Mouse (Mus musculus) limb, embryonic 10.5 days (tissue): ENCODE measurements around the gene BC005561. TPM values are rescaled to one million over a fixed set of nuclear protein-coding genes. Genes with fewer than 3 reads are reported as not detected.
A peak's percentile ranks its signal among the peaks of the same experiment; 100 is the strongest.

Experiments used
- DNase-seq: peaks from one replicate; pipeline ENCODE4 v3.0.0-alpha.2; 2017; ENCODE audit warnings: low spot score
- H3K27ac ChIP-seq: fragments of 300-500 bp; sonication (generic); 2 replicates; pipeline ENCODE4 v1.5.1; 2016; ENCODE audit warnings: mild to moderate bottlenecking
- H3K27me3 ChIP-seq: fragments of 300-500 bp; sonication (generic); 2 replicates; pipeline ENCODE4 v1.6.1; 2016; ENCODE audit warnings: low read depth, mild to moderate bottlenecking; ENCODE audit not compliant: poor library complexity, severe bottlenecking
- H3K36me3 ChIP-seq: fragments of 300-500 bp; sonication (generic); 2 replicates; pipeline ENCODE4 v1.6.1; 2016; ENCODE audit warnings: mild to moderate bottlenecking, moderate library complexity
- H3K4me1 ChIP-seq: fragments of 300-500 bp; sonication (generic); 2 replicates; pipeline ENCODE4 v1.6.1; 2016
- H3K4me3 ChIP-seq: fragments of 300-500 bp; sonication (generic); 2 replicates; pipeline ENCODE4 v1.5.1; 2016; ENCODE audit warnings: mild to moderate bottlenecking, moderate library complexity
- H3K9me3 ChIP-seq: fragments of 300-500 bp; sonication (generic); replicated peaks from 2 replicates; pipeline ENCODE4 v1.6.1; 2016; ENCODE audit warnings: mild to moderate bottlenecking
- WGBS: fragments of 180-500 bp; shearing (Covaris S2); methylation state at CpG from one replicate; pipeline ENCODE4 v1.1.7; 2016; 5-methylcytosine and 5-hydroxymethylcytosine counted together
- polyA plus RNA-seq: library from polyadenylated mRNA; unstranded; fragments of >200 nt; fragmentation: Nextera tagmentation; extraction: Ambion mirVana; gene quantifications from 2 replicates; pipeline ENCODE4 v1.2.1, GENCODE M21; 2016

The BC005561 gene
- 12.1 and 14.6 TPM in 2 replicates for polyA plus RNA-seq

DNA sequence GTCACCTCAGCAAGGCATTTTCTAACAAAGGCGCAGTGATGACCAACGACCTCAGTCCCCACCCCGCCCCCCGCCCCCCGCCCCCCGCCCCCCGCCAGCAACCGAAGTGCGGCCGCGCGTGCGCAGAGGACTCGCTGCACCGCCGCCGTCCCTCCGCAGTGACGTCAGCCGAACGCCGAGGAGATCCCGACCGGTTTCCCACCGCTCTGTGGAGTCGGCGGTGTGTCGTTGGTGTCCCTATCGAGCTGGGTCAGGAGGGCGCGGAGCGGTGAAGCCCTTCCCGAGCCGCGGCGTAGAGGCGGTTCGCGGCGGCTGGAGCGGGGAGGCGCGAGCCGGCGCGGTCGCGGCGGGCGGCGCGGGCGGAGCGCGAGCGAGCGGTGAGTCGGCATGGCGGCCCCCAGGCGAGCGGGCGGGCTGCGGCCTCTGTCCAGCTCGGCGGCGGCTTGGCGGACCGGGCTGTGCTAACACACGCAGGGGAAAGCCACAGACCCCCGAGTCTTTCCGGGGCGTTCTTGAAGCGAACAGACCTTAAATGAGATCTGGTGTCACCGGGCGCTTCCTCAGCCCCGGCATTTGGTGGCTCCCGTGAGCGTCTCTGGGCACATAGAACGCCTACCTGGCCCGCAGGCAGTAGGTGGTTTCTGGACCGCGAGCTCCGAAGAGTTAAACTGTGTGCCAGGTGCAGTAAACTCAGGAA, at the start of gene BC005561:
Gene BC005561, plus strand, starts transcription at position 158 of the 697 bp plus-strand sequence.
- Histone ChIP-seq H3K4me1 (peaks cover 8% of the 10 kb centered on the region), H3K27ac (peak within 1 kb of the TSS; percentile 98), H3K36me3 (peaks cover 64% of the 10 kb centered on the region), H3K27me3 (no peaks in the 10 kb centered on the region), H3K9me3 (no peaks in the 10 kb centered on the region), H3K4me3 (peak within 1 kb of the TSS; percentile 80)
- under 1% methylated on average over 83 of the region's 83 CpGs for WGBS
- DNase-seq, result peak; percentile 94

DNA sequence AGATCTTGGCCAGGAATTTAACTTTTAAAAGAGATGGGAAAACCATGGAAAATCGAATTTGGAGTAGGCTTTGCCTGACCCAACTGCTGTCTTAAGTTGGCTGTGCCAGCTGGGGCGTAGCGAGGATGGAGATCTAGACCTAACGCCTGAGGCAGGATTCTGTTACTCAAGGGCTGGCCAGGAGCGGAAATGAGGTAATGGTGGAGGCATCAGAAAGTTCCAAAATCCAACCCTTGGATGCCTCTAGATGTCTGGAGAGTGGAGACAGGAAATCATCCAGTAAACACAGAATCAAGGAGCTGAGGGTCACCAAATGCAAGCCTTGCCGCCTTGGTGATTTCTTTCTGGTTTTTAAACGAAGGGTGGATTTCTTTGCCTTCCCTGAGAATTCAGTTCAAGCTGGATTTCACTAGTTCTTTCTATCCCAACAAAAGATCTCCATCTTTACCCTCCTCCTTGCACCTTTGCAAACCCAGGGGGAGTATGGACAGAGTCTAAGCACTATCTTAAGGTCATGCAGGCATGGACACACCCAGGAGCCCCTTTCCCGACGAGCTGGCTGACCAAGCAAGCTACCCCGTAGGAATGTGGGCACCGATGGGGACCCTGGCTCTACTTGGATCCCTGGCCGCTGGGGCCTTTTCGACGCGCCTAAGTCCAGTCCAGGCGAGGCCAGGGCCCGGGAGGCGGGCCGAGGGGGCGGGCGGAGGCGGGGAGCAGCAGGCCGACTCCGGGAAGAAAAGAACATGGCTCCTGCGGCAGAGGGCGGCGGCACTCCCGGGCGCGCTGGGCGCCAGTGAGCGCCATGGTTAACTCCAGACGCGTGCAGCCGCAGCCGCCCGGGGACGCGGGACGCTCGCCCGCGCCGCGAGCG, 49.1 kb upstream of the BC005561 start, which contains the start of gene Pkd2:
Gene Pkd2, plus strand, starts transcription at position 619 of the 874 bp plus-strand sequence.
- peaks cover 27% of the 10 kb centered on the region for H3K36me3 ChIP-seq
- peak; percentile 89 for DNase-seq
- H3K4me3 ChIP-seq, result peak within 1 kb of the TSS; percentile 85
- no peaks in the 10 kb centered on the region for H3K27me3 ChIP-seq
- peaks cover 25% of the 10 kb centered on the region for H3K4me1 ChIP-seq
- peak within 1 kb of the TSS; percentile 99 for H3K27ac ChIP-seq
- WGBS, result 12% methylated on average over 46 of the region's 46 CpGs
- H3K9me3 ChIP-seq, result 0 out of 2 replicates have a peak, but pooled peaks cover 3% of the 10 kb centered on the region

DNA sequence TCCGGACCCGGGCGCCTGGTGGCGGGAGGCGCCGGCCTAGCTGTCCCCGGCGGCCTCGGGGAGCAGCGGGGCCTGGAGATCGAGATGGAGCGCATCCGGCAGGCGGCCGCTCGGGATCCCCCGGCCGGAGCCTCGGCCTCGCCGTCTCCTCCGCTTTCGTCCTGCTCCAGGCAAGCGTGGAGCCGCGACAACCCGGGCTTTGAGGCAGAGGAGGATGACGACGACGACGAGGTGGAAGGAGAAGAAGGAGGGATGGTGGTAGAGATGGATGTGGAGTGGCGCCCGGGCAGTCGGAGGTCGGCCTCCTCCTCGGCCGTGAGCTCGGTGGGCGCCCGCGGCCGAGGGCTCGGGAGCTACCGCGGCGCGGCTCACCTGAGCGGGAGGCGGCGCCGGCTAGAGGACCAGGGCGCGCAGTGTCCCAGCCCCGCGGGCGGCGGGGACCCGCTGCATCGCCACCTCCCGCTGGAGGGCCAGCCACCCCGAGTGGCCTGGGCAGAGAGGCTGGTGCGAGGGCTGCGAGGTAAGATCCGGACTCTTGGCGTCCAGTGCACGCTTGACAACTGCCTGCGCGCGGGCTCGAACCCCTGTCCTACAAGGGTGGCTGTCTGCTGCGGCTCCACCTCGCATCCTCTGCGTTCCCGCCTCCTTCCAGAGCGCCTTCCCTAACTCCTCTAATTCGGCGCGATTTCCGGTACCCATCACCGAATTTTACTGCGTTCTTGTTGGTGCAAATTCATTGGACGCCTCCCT, 48.3 kb upstream of the BC005561 start:
- WGBS, result under 1% methylated on average over 82 of the region's 82 CpGs
- Histone ChIP-seq H3K9me3 (0 out of 2 replicates have a peak, but pooled peaks cover 3% of the 10 kb centered on the region), H3K36me3 (peaks cover 35% of the 10 kb centered on the region), H3K27me3 (no peaks in the 10 kb centered on the region), H3K4me1 (peaks cover 25% of the 10 kb centered on the region), H3K4me3 (peak overlapping the region; percentile 85), H3K27ac (peak overlapping the region; percentile 99)
- DNase-seq, result peak; percentile 82

DNA sequence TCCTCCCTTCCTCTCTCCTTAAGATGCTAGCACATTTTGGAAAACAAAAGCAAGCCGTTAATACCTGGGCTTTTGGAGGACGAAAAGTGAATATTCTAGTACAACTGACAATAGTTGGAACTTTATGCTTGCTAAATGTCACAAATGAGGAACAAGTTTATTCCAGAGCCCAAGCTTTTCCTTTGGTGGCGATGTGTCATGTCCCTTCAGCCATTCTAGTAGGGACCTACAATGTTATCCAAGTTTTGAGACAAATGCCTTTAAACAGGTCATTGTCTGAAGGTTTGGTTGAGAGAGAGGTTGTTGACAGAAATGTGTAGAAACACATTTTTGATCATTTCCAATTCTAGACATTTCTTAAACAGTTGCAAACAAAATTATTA, 47.7 kb upstream of the BC005561 start:
- Histone ChIP-seq H3K9me3 (0 out of 2 replicates have a peak, but pooled peaks cover 3% of the 10 kb centered on the region), H3K36me3 (peaks cover 41% of the 10 kb centered on the region), H3K27me3 (no peaks in the 10 kb centered on the region), H3K27ac (peak overlapping the region; percentile 99), H3K4me1 (peaks cover 25% of the 10 kb centered on the region), H3K4me3 (peak overlapping the region; percentile 85)
- WGBS, result 53% methylated on average over 3 of the region's 3 CpGs
- no peak for DNase-seq

DNA sequence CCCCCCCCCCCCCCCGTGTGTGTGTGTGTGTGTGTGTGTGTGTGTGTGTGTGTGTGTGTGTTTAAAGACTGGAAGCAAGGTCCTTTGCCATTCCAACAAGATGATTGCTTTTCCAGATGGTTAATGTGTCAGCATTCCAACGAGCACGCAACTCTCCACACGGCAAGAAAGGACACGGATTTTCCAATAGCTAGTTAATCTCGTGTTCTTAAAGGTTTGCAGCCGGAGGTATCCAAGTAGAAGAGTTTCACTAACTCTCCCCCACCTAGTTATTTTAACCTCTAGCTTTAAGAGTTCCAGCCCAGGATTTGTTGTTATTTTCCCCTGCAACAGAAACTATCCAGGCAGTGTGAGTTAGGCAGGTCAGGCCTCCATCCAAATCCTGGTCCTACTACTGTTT, 47.3 kb upstream of the BC005561 start:
- Histone ChIP-seq H3K27ac (peak overlapping the region; percentile 99; the same call in 1 of the 2 replicates), H3K4me1 (peaks cover 25% of the 10 kb centered on the region), H3K36me3 (peaks cover 45% of the 10 kb centered on the region), H3K9me3 (0 out of 2 replicates have a peak, but pooled peaks cover 3% of the 10 kb centered on the region), H3K4me3 (peak overlapping the region; percentile 85), H3K27me3 (no peaks in the 10 kb centered on the region)
- WGBS, result 62% methylated on average over 7 of the region's 7 CpGs
- peak; percentile 42 for DNase-seq

DNA sequence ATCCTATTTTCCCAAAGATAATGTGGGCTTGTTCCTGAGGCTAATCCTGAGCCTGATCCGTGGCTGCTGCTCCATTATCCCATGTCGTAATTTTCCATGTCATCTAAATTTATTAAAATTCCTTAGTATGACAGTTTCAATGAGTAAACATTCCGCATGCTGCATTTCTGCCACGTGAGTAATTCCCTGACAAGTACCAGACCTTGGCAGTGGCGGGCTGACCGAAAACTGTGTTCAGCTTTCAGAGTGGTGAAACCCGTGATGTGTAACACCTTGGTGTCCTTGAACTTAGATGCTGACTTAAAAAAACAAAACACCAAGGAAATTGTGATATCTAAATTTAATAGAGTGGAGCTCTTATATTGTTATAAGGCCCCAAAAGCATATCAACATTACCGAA, 42.9 kb upstream of the BC005561 start:
- Histone ChIP-seq H3K4me3 (no peak overlapping the region), H3K36me3 (peaks cover 77% of the 10 kb centered on the region), H3K9me3 (no peaks in the 10 kb centered on the region), H3K27ac (no peak overlapping the region), H3K4me1 (peaks cover 7% of the 10 kb centered on the region; the same call in 1 of the 2 replicates), H3K27me3 (no peaks in the 10 kb centered on the region)
- 90% methylated on average over 8 of the region's 8 CpGs for WGBS
- no peak for DNase-seq

DNA sequence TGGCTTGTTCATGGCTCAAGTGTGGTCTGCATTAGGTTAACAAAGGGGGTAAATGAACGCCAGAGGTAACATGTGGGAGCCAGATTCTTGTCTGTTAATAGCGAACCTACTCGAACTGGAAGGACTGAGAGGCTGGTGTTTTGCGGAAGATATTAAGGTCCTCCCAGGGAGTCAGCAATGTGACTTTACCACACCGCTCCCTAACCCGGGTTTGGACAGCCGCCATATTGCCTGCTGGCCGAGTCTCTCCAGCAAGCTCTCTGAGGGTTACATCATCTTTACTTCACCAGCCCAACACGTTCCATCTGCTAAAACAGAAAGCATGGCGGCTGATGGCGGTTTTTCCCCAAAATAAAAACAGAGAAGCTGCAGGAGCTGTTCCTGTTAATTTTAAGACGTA, 42.4 kb upstream of the BC005561 start:
- Histone ChIP-seq H3K4me3 (no peak overlapping the region), H3K27ac (no peak overlapping the region), H3K4me1 (peaks cover 3% of the 10 kb centered on the region; the same call in 1 of the 2 replicates), H3K27me3 (no peaks in the 10 kb centered on the region), H3K36me3 (peaks cover 82% of the 10 kb centered on the region), H3K9me3 (no peaks in the 10 kb centered on the region)
- DNase-seq, result no peak
- 86% methylated on average over 12 of the region's 12 CpGs for WGBS

DNA sequence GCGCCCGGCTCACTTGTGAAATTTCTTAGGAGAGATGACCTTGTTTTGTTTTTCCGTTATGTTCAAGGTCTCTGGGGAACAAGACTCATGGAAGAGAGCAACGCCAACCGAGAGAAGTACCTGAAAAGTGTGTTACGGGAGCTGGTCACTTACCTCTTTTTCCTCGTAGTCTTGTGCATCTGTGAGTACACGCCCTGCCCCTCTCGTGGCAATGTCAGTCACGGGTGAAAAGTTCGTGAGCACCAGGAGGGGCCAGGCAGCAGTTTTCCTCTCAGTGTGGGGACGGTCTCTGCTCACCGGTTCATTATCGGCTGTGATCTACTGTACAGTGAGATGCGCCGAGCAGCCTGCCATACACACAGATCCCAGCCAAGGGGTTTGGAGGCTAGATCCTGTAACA, 41.3 kb upstream of the BC005561 start:
- Histone ChIP-seq H3K27ac (no peak overlapping the region), H3K4me3 (no peak overlapping the region), H3K4me1 (no peaks in the 10 kb centered on the region), H3K27me3 (no peaks in the 10 kb centered on the region), H3K36me3 (peaks cover 93% of the 10 kb centered on the region), H3K9me3 (no peaks in the 10 kb centered on the region)
- no peak for DNase-seq
- WGBS, result 94% methylated on average over 16 of the region's 16 CpGs

DNA sequence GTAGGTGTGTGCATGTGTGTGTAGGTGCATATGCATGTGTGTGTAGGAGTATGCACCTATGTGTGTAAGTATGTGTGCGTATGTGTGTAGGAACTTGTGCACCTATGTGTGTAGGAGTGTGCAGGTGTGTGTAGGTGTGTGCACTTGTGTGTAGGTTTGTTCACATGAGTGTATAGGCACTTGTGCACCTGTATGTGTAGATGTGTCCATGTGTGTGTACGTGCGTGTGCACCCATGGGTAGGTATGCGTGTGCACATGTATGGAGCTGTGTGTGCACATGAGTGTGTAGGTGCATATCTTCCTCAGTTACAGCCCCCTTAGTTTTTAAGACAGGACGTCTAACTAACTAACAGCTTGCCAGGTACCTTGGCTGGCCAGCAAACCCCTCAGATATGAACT, 39.6 kb upstream of the BC005561 start:
- H3K4me3 ChIP-seq, result no peak overlapping the region
- WGBS, result 96% methylated on average over 5 of the region's 5 CpGs
- no peaks in the 10 kb centered on the region for H3K27me3 ChIP-seq
- H3K36me3 ChIP-seq, result peaks cover 95% of the 10 kb centered on the region
- no peak for DNase-seq
- no peaks in the 10 kb centered on the region for H3K4me1 ChIP-seq
- no peaks in the 10 kb centered on the region for H3K9me3 ChIP-seq
- H3K27ac ChIP-seq, result no peak overlapping the region

DNA sequence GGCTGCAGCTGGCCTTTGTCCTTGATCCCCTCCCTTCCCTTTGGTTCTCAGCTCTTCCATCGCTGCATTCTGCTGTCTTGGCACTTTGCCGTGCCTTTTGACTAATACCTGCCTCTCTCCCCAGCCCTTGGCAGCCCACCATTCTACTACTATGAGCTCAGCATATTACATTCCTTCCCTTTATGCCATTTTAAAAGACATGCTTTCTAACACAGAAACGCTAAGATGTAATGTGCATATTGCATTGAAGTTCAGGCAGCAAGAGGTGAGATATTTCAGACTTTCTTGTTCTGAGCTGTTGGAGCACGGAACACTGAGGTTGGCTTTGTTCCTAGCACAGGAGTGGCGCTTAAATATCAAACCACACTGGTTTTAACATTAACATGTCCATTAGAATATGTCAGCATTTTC, 37.2 kb upstream of the BC005561 start:
- no peaks in the 10 kb centered on the region for H3K9me3 ChIP-seq
- H3K27me3 ChIP-seq, result no peaks in the 10 kb centered on the region
- no peak for DNase-seq
- no peaks in the 10 kb centered on the region for H3K4me1 ChIP-seq
- 96% methylated on average over 5 of the region's 5 CpGs for WGBS
- no peak overlapping the region for H3K4me3 ChIP-seq
- no peak overlapping the region for H3K27ac ChIP-seq
- peaks cover 71% of the 10 kb centered on the region for H3K36me3 ChIP-seq

DNA sequence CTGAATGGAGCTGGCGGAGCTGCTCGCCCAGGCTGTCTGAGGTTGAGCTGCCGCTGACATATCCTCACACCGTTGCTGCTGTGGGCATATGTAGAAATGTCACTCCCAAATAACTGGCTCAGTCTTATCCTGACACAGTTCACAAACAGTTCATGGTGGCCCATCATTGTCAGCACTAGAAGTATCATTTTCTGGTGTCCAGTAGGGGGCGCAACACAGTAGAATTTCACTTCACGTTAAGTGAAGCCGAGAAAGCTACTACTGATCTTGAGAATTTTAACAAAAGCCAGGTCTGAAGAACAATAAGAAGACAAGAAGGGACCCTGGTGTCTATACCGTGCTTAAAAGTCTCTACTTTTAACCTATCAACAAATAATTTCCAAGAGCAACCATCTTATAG, 35.8 kb upstream of the BC005561 start:
- Histone ChIP-seq H3K36me3 (peaks cover 65% of the 10 kb centered on the region), H3K4me1 (no peaks in the 10 kb centered on the region), H3K27me3 (no peaks in the 10 kb centered on the region), H3K9me3 (no peaks in the 10 kb centered on the region), H3K27ac (no peak overlapping the region), H3K4me3 (no peak overlapping the region)
- 94% methylated on average over 8 of the region's 8 CpGs for WGBS
- DNase-seq, result no peak

DNA sequence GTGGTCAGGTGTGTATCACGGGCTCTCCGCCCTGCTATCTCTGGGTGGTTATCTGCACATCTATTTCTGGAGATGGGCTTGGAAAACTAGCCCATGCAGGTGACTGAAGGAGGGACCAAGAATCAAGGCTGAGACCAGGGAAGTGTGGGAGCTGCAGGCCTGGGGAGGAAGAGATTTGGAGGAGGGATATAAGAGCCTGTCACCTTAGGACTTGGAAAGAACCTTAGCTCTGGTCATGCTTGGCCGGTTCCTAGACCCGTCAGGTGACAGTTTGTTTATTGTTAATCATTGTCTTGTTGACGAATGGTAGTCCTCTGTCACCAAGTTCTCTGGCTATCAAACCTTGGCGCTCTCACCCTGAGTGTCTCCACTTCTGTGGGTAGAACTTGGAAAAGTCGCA, 27.8 kb upstream of the BC005561 start:
- 94% methylated on average over 7 of the region's 7 CpGs for WGBS

More for the DNA sequence above, 27.8 kb upstream of the BC005561 start:
- Histone ChIP-seq H3K4me3 (no peak overlapping the region), H3K27me3 (no peaks in the 10 kb centered on the region), H3K9me3 (no peaks in the 10 kb centered on the region), H3K27ac (no peak overlapping the region), H3K36me3 (peaks cover 84% of the 10 kb centered on the region), H3K4me1 (no peaks in the 10 kb centered on the region)
- DNase-seq, result no peak
